Mouse (Mus musculus) intestine, embryonic 14.5 days (tissue): ENCODE data around the gene Med19. TPM values are rescaled to one million over a fixed set of nuclear protein-coding genes. Genes with fewer than 3 reads are reported as not detected.

Experiments
- ATAC-seq: fragments of 200-750 bp; cut with Nextera tagmentation; replicated peaks from 2 replicates; pipeline ENCODE4 v1.8.0; 2017; ENCODE audit warnings: low read depth, moderate number of reproducible peaks, moderate TSS enrichment, moderate library complexity; ENCODE audit not compliant: low FRiP score, low TSS enrichment
- DNase-seq: peaks from one replicate; pipeline ENCODE4 v3.0.0-alpha.2; 2018; ENCODE audit warnings: low spot score
- H3K27ac ChIP-seq: fragments of 300-500 bp; sonication (generic); 2 replicates; pipeline ENCODE4 v1.5.1; 2014; ENCODE audit warnings: low read depth, mild to moderate bottlenecking, control low read depth
- H3K27me3 ChIP-seq: fragments of 300-500 bp; sonication (generic); replicated peaks from 2 replicates; pipeline ENCODE4 v1.6.1; 2014; ENCODE audit warnings: low read length, control low read depth; ENCODE audit not compliant: control insufficient read depth, insufficient read depth
- H3K36me3 ChIP-seq: fragments of 300-500 bp; sonication (generic); 2 replicates; pipeline ENCODE4 v1.6.1; 2014; ENCODE audit warnings: low read length, control low read depth; ENCODE audit not compliant: control insufficient read depth, insufficient read depth
- H3K4me1 ChIP-seq: fragments of 300-500 bp; sonication (generic); replicated peaks from 2 replicates; pipeline ENCODE4 v1.6.1; 2014; ENCODE audit warnings: low read length, control low read depth, mixed read lengths; ENCODE audit not compliant: control insufficient read depth, insufficient read depth
- H3K4me2 ChIP-seq: fragments of 300-500 bp; sonication (generic); 2 replicates; pipeline ENCODE4 v1.6.1; 2014; ENCODE audit warnings: low read length
- H3K4me3 ChIP-seq: fragments of 300-500 bp; sonication (generic); 2 replicates; pipeline ENCODE4 v1.5.1; 2014; ENCODE audit warnings: low read depth, low read length, control low read depth, mixed read lengths
- H3K9ac ChIP-seq: fragments of 300-500 bp; sonication (generic); 2 replicates; pipeline ENCODE4 v1.6.1; 2014; ENCODE audit warnings: mild to moderate bottlenecking, low read length
- H3K9me3 ChIP-seq: fragments of 300-500 bp; sonication (generic); 2 replicates; pipeline ENCODE4 v1.6.1; 2016; ENCODE audit warnings: low read length, control low read depth; ENCODE audit not compliant: control insufficient read depth
- WGBS: fragments of 180-500 bp; shearing (Covaris S2); extraction: QIAGEN DNeasy Blood & Tissue Kit; methylation state at CpG from one replicate; pipeline ENCODE4 v1.1.7; 2014; 5-methylcytosine and 5-hydroxymethylcytosine counted together
- polyA plus RNA-seq: library from polyadenylated mRNA; unstranded; fragments of >200 nt; fragmentation: Nextera tagmentation; extraction: Ambion mirVana; gene quantifications from 2 replicates; pipeline ENCODE4 v1.2.1, GENCODE M21; 2014

Med19 gene
- polyA plus RNA-seq, 1 experiment from 2014 or later, result 39.5 TPM

- WGBS, result 8% methylated on average over 22 of the region's 22 CpGs
These were observed 783 bp upstream of the Med19 start for GRCm38 (mm10) chr2:84677270-84677967.

DNA sequence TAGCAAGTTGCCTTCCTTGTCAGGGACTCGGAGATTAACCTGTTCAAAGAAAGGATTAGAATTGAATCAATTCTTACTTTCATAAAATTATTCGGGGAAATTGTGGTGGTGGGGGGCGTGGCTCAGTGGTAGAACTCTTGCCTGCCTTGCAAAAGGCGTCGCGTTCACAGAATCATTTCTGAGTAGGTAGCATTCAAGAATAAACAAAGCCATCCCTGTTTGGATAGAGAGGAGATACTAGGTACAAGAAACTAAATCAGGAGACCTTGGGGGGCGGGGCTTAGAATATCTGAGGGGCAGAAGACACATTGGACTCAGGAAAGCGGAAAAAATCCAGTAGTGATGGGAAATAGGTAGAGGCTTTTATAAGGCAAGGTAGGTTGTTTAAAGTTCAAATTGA, 814 bp downstream of the Med19 start, which contains the start of gene Tmx2:
Tmx2 (minus strand) TSS at position 125 of the 400 bp plus-strand sequence.
- 14% methylated on average over 8 of the region's 8 CpGs for WGBS
- H3K9me3 ChIP-seq, result no peaks in the 10 kb centered on the region

More at GRCm38 (mm10) chr2:84677270-84677967, 783 bp upstream of the Med19 start:
- no peak for DNase-seq
- Histone ChIP-seq H3K4me1 (peaks cover 19% of the 10 kb centered on the region), H3K27me3 (no peaks in the 10 kb centered on the region), H3K27ac (peak overlapping the region; percentile 51), H3K4me3 (peak overlapping the region; percentile 96), H3K9ac (peak overlapping the region; percentile 58), H3K9me3 (no peaks in the 10 kb centered on the region), H3K36me3 (peaks cover 46% of the 10 kb centered on the region), H3K4me2 (peak overlapping the region; percentile 83)
- peak; percentile 61 for ATAC-seq

DNA sequence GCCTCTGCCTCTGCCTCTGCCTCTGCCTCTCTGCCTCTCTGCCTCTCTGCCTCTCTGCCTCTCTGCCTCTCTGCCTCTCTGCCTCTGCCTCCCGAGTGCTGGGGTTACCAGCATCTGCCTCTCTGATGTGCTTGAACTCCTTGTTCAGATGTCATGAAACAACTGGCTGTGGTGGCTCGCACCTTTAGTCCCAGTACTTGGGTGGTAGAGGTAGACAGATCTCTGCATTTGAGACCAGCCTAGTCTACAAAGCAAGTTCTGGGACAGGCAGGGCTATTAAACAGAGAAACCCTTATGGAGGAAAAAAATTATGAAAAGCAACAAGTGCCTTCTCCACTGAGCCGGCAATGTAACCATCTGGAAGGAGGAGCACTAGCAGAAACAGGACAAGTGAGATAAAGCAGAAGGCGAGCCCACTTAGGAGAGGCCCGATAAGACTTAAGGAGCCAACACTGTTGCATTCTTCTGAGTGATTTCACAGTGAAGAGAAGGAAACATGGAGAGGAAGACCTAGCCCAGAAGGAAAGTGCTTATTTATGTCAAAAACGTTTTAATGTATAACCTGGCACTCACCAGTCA, 4.5 kb downstream of the Med19 start:
- no peak overlapping the region for H3K4me2 ChIP-seq
- WGBS, result 53% methylated on average over 6 of the region's 6 CpGs
- peaks cover 35% of the 10 kb centered on the region for H3K36me3 ChIP-seq
- no peak overlapping the region for H3K4me3 ChIP-seq
- peaks cover 10% of the 10 kb centered on the region for H3K4me1 ChIP-seq
- no peaks in the 10 kb centered on the region for H3K27me3 ChIP-seq
- H3K9me3 ChIP-seq, result no peaks in the 10 kb centered on the region
- no peak overlapping the region for H3K9ac ChIP-seq
- no peak overlapping the region for H3K27ac ChIP-seq
- ATAC-seq (no peak), DNase-seq (peak; percentile 18)

More for the DNA sequence above, 814 bp downstream of the Med19 start, which contains the start of gene Tmx2:
- H3K36me3 ChIP-seq, result peaks cover 31% of the 10 kb centered on the region
- peak within 1 kb of the TSS; percentile 75 for H3K9ac ChIP-seq
- H3K27me3 ChIP-seq, result no peaks in the 10 kb centered on the region
- DNase-seq (peak; percentile 48), ATAC-seq (no peak)
- peak within 1 kb of the TSS; percentile 96 for H3K4me2 ChIP-seq
- peak within 1 kb of the TSS; percentile 96 for H3K4me3 ChIP-seq
- peaks cover 19% of the 10 kb centered on the region for H3K4me1 ChIP-seq
- H3K27ac ChIP-seq, result no peak within 1 kb of the TSS

GRCm38 (mm10) chr2:84688080-84688844, 10.1 kb downstream of the Med19 start:
- no peak overlapping the region for H3K27ac ChIP-seq
- no peak overlapping the region for H3K9ac ChIP-seq
- no peaks in the 10 kb centered on the region for H3K27me3 ChIP-seq
- no peaks in the 10 kb centered on the region for H3K9me3 ChIP-seq
- no peak for ATAC-seq
- WGBS, result 76% methylated on average over 2 of the region's 2 CpGs
- DNase-seq, result peak; percentile 21
- no peak overlapping the region for H3K4me3 ChIP-seq
- peaks cover 82% of the 10 kb centered on the region for H3K36me3 ChIP-seq
- H3K4me1 ChIP-seq, result no peaks in the 10 kb centered on the region
- H3K4me2 ChIP-seq, result no peak overlapping the region

- 89% methylated on average over 12 of the region's 12 CpGs for WGBS
- Histone ChIP-seq H3K4me3 (no peak overlapping the region), H3K36me3 (peaks cover 97% of the 10 kb centered on the region), H3K9ac (no peak overlapping the region), H3K27ac (no peak overlapping the region), H3K4me1 (no peaks in the 10 kb centered on the region), H3K4me2 (no peak overlapping the region), H3K9me3 (no peaks in the 10 kb centered on the region), H3K27me3 (no peaks in the 10 kb centered on the region)
- DNase-seq, result no peak
- no peak for ATAC-seq
These were observed 11.8 kb downstream of the Med19 start for GRCm38 (mm10) chr2:84690050-84690449.

- DNase-seq, result no peak
These were observed 16.9 kb downstream of the Med19 start for GRCm38 (mm10) chr2:84695007-84695695.

DNA sequence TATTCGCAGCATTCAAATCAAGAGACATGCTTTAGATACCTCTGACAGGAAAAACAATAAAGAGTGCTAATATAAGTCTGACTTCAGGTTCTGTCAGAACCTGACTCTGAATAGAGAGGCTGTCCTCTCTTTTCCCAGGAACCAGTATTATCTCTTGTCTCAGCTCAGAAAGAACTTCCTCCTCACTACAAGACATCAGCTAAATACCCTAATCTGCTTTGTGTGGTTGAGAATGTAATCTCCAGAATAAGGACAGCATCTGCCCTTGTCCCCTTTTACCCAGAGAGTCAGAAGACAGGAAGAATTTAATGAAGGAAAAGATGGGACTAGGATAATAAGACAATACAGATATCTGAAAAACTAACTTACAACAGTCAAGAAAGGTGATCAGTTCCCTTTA, 25.3 kb downstream of the Med19 start:
- H3K9ac ChIP-seq, result no peak overlapping the region
- H3K9me3 ChIP-seq, result no peaks in the 10 kb centered on the region
- H3K4me1 ChIP-seq, result 0 out of 2 replicates have a peak, but pooled peaks cover 4% of the 10 kb centered on the region
- peaks cover 79% of the 10 kb centered on the region for H3K36me3 ChIP-seq
- DNase-seq, result no peak
- H3K4me2 ChIP-seq, result no peak overlapping the region
- WGBS, result 100% methylated on average over 1 of the region's 1 CpGs
- no peak for ATAC-seq
- no peak overlapping the region for H3K27ac ChIP-seq
- no peak overlapping the region for H3K4me3 ChIP-seq
- H3K27me3 ChIP-seq, result no peaks in the 10 kb centered on the region

More at GRCm38 (mm10) chr2:84695007-84695695, 16.9 kb downstream of the Med19 start:
- Histone ChIP-seq H3K4me2 (no peak overlapping the region), H3K27ac (no peak overlapping the region), H3K9ac (no peak overlapping the region), H3K4me1 (no peaks in the 10 kb centered on the region), H3K9me3 (no peaks in the 10 kb centered on the region), H3K36me3 (peaks cover 89% of the 10 kb centered on the region), H3K4me3 (no peak overlapping the region), H3K27me3 (no peaks in the 10 kb centered on the region)
- no peak for ATAC-seq
- WGBS, result 79% methylated on average over 5 of the region's 5 CpGs

- DNase-seq (no peak), ATAC-seq (no peak)
- no peaks in the 10 kb centered on the region for H3K9me3 ChIP-seq
- H3K4me1 ChIP-seq, result 0 out of 2 replicates have a peak, but pooled peaks cover 4% of the 10 kb centered on the region
- no peak overlapping the region for H3K27ac ChIP-seq
- H3K4me2 ChIP-seq, result no peak overlapping the region
- no peaks in the 10 kb centered on the region for H3K27me3 ChIP-seq
- 88% methylated on average over 5 of the region's 5 CpGs for WGBS
- H3K36me3 ChIP-seq, result peaks cover 80% of the 10 kb centered on the region
- H3K4me3 ChIP-seq, result no peak overlapping the region
- H3K9ac ChIP-seq, result no peak overlapping the region
These were observed 26.1 kb downstream of the Med19 start for GRCm38 (mm10) chr2:84704329-84704728.
